Mouse (Mus musculus) induced T-regulatory cell, adult 2 months (primary cell): Measurements from ENCODE around the gene Tdrd9.
A peak's percentile ranks its signal among the peaks of the same experiment; 100 is the strongest.

Experiments
- DNase-seq: peaks from one replicate; pipeline ENCODE4 v3.0.0-alpha.2; 2012; ENCODE audit warnings: low read depth

Gene Tdrd9

DNA sequence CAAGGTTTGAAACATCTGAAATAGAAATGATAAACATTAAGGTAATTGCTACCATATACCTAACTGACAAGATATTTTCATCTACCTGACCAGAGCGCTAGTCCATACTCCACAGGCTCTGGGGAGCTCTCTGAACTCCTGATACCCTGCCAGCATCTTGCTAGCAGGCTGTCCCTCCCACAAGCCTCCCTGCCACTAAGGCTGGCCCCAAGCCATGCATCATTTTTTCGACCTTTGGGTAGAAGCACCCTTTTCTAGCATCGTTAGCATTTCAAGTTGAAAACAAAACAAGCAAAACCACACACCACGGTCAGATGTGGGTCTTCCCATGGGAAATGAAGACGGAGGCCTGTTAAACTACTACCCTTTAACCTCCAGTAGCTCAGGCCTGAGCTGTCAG lies 8.0 kb upstream of the Tdrd9 start:
- DNase-seq: no peak

- DNase-seq: peak; percentile 96
These were observed 4.6 kb upstream of the Tdrd9 start, which contains the start of gene Atp5mpl for GRCm38 (mm10) chr12:111966683-111967173. TSS of gene Atp5mpl (minus strand) at chr12:111966977.

DNA sequence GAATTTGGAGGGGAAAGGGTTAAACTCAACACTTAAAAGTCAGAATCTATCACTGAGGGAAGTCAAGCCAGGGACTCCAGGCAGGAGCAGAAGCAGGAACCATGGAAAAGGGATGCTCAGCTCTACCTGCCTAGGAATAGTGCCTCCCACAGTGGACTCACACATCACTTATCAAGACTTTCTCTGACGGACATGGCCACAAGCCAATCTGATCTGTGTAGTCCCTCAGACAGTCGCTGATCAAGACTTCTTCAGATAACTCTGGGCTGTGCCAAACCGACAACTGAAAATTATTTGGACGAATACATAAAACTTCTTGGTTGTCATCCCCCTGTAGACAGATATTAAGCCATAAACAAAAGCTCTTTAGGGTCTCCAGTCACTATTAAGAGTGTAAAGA lies 1.3 kb upstream of the Tdrd9 start:
- no peak for DNase-seq

GRCm38 (mm10) chr12:111972504-111972903 lies 1.1 kb downstream of the Tdrd9 start:
- DNase-seq: no peak

GRCm38 (mm10) chr12:111974578-111974977 lies 3.2 kb downstream of the Tdrd9 start:
- DNase-seq: no peak

- no peak for DNase-seq
These were observed 5.8 kb downstream of the Tdrd9 start for GRCm38 (mm10) chr12:111977138-111977537.

- DNase-seq: no peak
These were observed 6.9 kb downstream of the Tdrd9 start for GRCm38 (mm10) chr12:111978274-111978673.

DNA sequence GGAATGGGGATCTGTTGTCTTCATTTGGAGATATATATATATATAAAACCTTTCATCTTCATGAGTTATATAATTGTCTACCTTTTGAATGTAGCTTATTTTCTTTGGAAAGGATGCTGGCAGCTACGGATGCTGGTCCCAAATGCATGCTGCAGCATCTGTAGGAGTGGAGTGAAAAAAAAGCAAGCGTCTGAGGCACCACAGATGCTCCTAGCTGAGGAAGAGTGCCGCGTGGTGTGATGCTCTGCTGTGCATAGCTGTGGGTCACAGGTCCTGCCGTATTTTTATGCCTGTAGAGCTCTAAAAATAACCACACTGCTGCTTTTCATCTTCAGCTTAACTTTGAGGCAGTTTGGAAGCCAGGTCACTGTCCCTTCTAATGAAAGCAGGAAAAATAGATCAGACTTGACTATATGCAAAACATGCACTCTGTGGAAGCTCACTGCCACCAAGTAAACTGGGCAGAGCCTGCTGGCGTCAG lies 9.6 kb downstream of the Tdrd9 start, which contains the start of gene Rd3l:
Rd3l (minus strand) TSS at position 431 of the 481 bp plus-strand sequence.
- DNase-seq: no peak

DNA sequence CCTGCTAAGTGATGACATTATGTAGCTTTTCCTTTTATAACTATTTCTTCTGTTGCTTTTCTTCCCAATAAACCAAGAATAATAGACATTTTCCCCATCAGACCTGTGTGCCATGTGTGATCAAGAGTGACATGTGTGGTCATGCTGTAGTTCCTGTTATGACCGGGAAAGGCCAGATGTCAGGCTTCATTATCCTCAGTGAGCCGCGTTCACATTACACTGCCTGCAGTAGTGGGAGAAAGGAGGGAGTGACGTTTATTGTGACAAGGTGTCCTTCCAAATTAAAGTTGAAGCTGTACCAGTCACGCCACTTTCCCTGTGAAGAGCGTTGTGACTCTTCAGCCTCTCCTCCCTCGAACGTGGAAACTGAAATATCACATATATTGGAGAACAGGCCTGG lies 10.5 kb downstream of the Tdrd9 start:
- no peak for DNase-seq

GRCm38 (mm10) chr12:111983165-111983564 lies 11.8 kb downstream of the Tdrd9 start:
- DNase-seq: no peak

DNA sequence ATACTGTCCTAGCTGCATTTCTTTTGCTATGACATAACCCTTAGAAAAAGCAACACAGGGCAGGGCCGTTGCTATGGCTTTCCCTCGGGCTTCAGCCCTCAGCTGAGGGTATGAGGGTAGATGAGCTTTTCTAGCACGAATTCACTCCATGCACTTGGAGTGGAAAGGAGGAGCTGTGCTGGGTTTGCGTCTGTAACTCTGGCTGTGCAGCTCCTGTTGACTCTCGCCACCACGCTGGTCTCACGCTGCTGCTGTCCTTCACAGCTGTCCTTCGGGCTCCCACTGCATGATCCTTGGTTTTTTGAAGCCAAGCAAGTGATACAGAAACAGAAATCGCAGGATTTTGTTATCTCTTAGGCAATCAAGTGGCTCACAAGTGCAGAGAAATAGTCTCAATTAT lies 15.4 kb downstream of the Tdrd9 start:
- no peak for DNase-seq

DNA sequence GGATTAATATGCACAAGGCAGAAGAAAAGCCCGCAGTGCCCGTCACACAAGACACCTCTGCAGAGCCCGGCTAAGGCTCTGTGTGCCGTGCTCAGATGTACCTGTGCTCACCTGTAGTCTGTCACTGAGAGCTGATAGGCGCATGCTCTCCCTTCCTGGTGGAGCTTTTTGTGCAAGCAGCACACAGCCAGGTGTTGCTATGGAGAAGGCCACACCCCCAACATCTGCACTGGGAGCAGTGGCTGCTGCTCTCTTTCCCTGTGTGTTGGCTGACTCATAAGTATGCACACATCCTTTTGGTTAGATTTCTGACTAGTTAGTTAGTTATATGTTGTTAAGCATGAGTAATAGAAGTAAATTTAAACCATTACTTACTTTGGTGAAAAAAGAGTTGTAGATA lies 21.3 kb downstream of the Tdrd9 start:
- no peak for DNase-seq

- DNase-seq: no peak
These were observed 23.8 kb downstream of the Tdrd9 start for GRCm38 (mm10) chr12:111995161-111995560.

- no peak for DNase-seq
These were observed 28.4 kb downstream of the Tdrd9 start for GRCm38 (mm10) chr12:111999735-112000134.

GRCm38 (mm10) chr12:112001223-112001622 lies 29.9 kb downstream of the Tdrd9 start:
- DNase-seq: peak; percentile 70

GRCm38 (mm10) chr12:112012511-112013270 lies 41.3 kb downstream of the Tdrd9 start:
- no peak for DNase-seq

GRCm38 (mm10) chr12:112013271-112013801 lies 42.0 kb downstream of the Tdrd9 start:
- no peak for DNase-seq

DNA sequence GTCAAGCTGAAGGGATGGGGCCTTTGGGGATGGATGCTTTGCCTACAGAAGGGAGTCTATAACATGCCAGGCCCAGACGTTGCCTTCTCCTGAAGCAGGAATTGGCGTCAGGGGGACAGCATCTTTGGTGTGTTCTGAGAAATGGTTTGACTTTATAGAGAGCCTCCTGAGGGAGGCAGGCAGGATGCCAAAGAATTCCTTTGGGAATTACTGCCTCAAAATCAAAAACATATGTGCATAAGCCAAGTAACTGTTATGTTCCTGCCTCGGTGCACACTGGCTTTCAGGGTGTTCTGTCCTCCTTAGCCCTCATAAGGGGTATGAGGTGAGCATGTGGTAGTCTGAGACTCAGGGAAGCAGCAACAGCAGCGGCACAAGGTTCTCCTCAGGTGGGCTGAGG lies 45.0 kb downstream of the Tdrd9 start:
- no peak for DNase-seq

GRCm38 (mm10) chr12:112023306-112023705 lies 51.9 kb downstream of the Tdrd9 start:
- no peak for DNase-seq

DNA sequence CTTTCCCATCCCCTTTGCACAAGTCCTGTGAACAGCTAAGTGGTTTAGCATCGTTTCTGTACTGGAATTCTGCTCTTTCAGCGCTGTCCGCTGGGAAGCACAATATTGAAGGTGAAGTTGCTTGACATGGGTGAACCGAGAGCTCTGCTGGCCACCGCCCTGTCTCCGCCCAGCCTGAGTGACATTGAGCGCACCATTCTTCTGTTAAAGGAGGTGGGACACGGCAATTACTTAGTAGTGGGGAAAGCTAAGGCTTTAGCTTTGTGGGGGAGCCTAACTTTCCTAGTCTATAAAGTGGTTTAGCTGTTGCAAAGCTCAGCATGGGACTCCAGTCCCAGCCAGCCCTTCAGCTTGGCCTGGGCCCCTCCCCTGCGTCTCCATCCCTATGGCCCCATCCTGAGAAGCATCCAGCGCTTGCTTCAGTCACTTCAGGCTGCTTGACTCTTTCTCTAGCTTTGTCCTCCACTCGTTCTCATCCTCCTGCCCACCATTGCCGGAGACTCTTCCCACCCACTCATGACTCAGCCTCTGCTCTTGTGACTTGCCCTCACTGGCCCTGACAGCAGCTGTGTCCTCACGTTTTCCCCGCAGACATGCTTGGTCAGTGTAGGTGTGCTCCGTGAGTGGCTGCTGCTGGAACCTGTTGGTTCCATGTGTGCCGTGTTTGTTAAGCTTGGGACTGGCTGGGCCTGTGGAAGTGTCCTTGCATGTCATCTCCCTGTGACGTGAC lies 53.4 kb downstream of the Tdrd9 start:
- DNase-seq: no peak

GRCm38 (mm10) chr12:112025457-112025856 lies 54.1 kb downstream of the Tdrd9 start:
- no peak for DNase-seq

- DNase-seq: no peak
These were observed 54.7 kb downstream of the Tdrd9 start for GRCm38 (mm10) chr12:112025907-112026645.
